In the genomic region with DNA sequence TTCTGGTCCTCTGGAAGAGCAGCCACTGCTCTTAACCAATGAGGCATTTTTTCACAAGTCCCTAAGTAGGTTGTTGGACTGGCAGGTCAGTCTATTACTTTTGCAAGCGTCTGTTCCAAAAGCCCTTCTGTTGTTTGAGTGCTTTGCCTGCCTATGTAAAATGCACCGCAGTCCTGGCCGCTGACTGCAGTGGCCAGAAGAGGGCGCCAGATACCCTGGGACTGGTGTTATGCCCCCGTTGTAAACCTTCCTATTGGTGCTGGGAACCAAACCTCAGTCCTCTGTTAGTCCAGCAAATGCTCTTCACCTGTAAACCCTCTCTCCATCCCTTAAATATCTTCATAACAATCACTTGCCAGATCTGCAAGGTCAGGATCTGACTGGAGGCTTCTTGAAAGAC, we compare ENCODE assay signal across 21 mouse cellular contexts. TPM values are rescaled to one million over a fixed set of nuclear protein-coding genes. Genes with fewer than 3 reads are reported as not detected.
A peak's percentile ranks its signal among the peaks of the same experiment; 100 is the strongest.
DNase-seq lines count a peak whose midpoint lies in the region; ATAC-seq and TF ChIP-seq lines count a peak whose summit lies in the region.
"Had no signal": no experiment of that assay in that cellular context is flagged by ENCODE, and none has a peak within 500 bp of the region (broad histone marks: within the 10 kb centered on the region; RNA-seq: fewer than 3 reads in every experiment).

No protein-coding gene starts in this region.

- H3K4me2 ChIP-seq in kidney, postnatal 0 days (ENCODE audit: low read length): no peak overlapping the region
- no peak overlapping the region for H3K4me2 ChIP-seq in neural tube, embryonic 15.5 days
- H3K4me2 ChIP-seq: forebrain, embryonic 12.5 days; heart, embryonic 11.5 days; hindbrain, embryonic 15.5 days; liver, embryonic 13.5 days; midbrain, embryonic 15.5 days had no signal

- no peak overlapping the region for H3K4me3 ChIP-seq in kidney, postnatal 0 days (replicated peaks; ENCODE audit: low read depth, low read length)
- H3K4me3 ChIP-seq in E14TG2a.4 (replicated peaks; ENCODE audit: low read length): no peak overlapping the region
- no peak overlapping the region for H3K4me3 ChIP-seq in small intestine, adult 2 months (ENCODE audit: low read depth, low read length)
- H3K4me3 ChIP-seq in neural tube, embryonic 15.5 days (replicated peaks): no peak overlapping the region
- H3K4me3 ChIP-seq: forebrain, embryonic 12.5 days; hindbrain, embryonic 15.5 days; liver, embryonic 13.5 days; megakaryocyte, embryonic 14.5 days; midbrain, embryonic 15.5 days had no signal

- ATAC-seq in kidney, postnatal 0 days (replicated peaks; ENCODE audit: low FRiP score, low read depth): no peak
- ATAC-seq in neural tube, embryonic 15.5 days (ENCODE audit: low FRiP score): no peak
- ATAC-seq: midbrain, embryonic 15.5 days had no signal

- WGBS in kidney, postnatal 0 days: 87% methylated on average over 5 of the region's 5 CpGs
- WGBS in small intestine, adult 2 months: 90% methylated on average over 5 of the region's 5 CpGs
- 81% methylated on average over 5 of the region's 5 CpGs for WGBS in neural tube, embryonic 15.5 days

- no peak overlapping the region for H3K9ac ChIP-seq in kidney, postnatal 0 days (ENCODE audit: low read depth, low read length)
- H3K9ac ChIP-seq in neural tube, embryonic 15.5 days (replicated peaks): no peak overlapping the region
- H3K9ac ChIP-seq: forebrain, embryonic 12.5 days; hindbrain, embryonic 15.5 days; liver, embryonic 13.5 days; midbrain, embryonic 15.5 days had no signal

- no peak overlapping the region for H3K27ac ChIP-seq in kidney, postnatal 0 days
- no peak overlapping the region for H3K27ac ChIP-seq in small intestine, adult 2 months (ENCODE audit: insufficient read depth, low read depth, low read length)
- no peak overlapping the region for H3K27ac ChIP-seq in neural tube, embryonic 15.5 days (replicated peaks)
- H3K27ac ChIP-seq: forebrain, embryonic 12.5 days; hindbrain, embryonic 15.5 days; liver, embryonic 13.5 days; midbrain, embryonic 15.5 days had no signal

- no peaks in the 10 kb centered on the region for H3K4me1 ChIP-seq in kidney, postnatal 0 days (replicated peaks; ENCODE audit: insufficient read depth, low read length)
- peaks cover 38% of the 10 kb centered on the region for H3K4me1 ChIP-seq in E14TG2a.4 (replicated peaks; ENCODE audit: low read depth, low read length)
- H3K4me1 ChIP-seq in small intestine, adult 2 months (ENCODE audit: control insufficient read depth, insufficient read depth, insufficient read length, low read length): no peaks in the 10 kb centered on the region; the same call in 1 of the 2 replicates
- H3K4me1 ChIP-seq in neural tube, embryonic 15.5 days: peaks cover 7% of the 10 kb centered on the region

- no peak for TF ChIP-seq POLR2A in small intestine, adult 2 months (IDR thresholded peaks at IDR 0.05; ENCODE audit: low read depth, low read length)

- no peak for DNase-seq in kidney, postnatal 0 days (ENCODE audit: low spot score)
- no peak for DNase-seq in kidney, postnatal 4 days
- peak; percentile 20 for DNase-seq in A20 (ENCODE audit: low read depth, low spot score)
- no peak for DNase-seq in right cerebral cortex, adult 18-20 months
- DNase-seq: adrenal gland, adult 2 months; cerebellum, adult 11 months; cerebellum, postnatal 25 days; kidney, postnatal 36 days; layer of hippocampus, postnatal 36 days; liver, embryonic 13.5 days; lung, postnatal 10 days; thymus, adult 18-20 months had no signal

- TF ChIP-seq CTCF in kidney, postnatal 0 days (IDR thresholded peaks at IDR 0.05; ENCODE audit: low read depth): 0 out of 2 replicates have a peak, but pooled peaks have one; percentile 11
- TF ChIP-seq CTCF in E14TG2a.4 (conservative IDR thresholded peaks at IDR 0.05; ENCODE audit: low read length): peak; percentile 80
- TF ChIP-seq CTCF in small intestine, adult 2 months (IDR thresholded peaks at IDR 0.05; ENCODE audit: extremely low read depth, insufficient read length, insufficient replicate concordance, low read depth, low read length): peak; percentile 15; the same call in 1 of the 2 replicates

- H3K9me3 ChIP-seq in kidney, postnatal 0 days (replicated peaks; ENCODE audit: low read length): no peaks in the 10 kb centered on the region
- 0 out of 2 replicates have a peak, but pooled peaks cover 3% of the 10 kb centered on the region for H3K9me3 ChIP-seq in E14TG2a.4 (ENCODE audit: low read length)
- no peaks in the 10 kb centered on the region for H3K9me3 ChIP-seq in neural tube, embryonic 15.5 days (replicated peaks)
- H3K9me3 ChIP-seq: forebrain, embryonic 12.5 days; hindbrain, embryonic 15.5 days; midbrain, embryonic 15.5 days had no signal

- H3K27me3 ChIP-seq in kidney, postnatal 0 days (ENCODE audit: insufficient read depth, low read length): no peaks in the 10 kb centered on the region
- no peaks in the 10 kb centered on the region for H3K27me3 ChIP-seq in E14TG2a.4 (ENCODE audit: insufficient read depth, low read length)
- no peaks in the 10 kb centered on the region for H3K27me3 ChIP-seq in small intestine, adult 2 months (ENCODE audit: control insufficient read depth, insufficient read depth, low read length)
- H3K27me3 ChIP-seq in neural tube, embryonic 15.5 days (replicated peaks): no peaks in the 10 kb centered on the region
- H3K27me3 ChIP-seq: CH12.LX; forebrain, embryonic 12.5 days; hindbrain, embryonic 15.5 days; liver, embryonic 13.5 days; megakaryocyte, embryonic 14.5 days; midbrain, embryonic 15.5 days had no signal

- H3K36me3 ChIP-seq in kidney, postnatal 0 days (ENCODE audit: insufficient read depth, low read length): no peaks in the 10 kb centered on the region
- no peaks in the 10 kb centered on the region for H3K36me3 ChIP-seq in E14TG2a.4 (ENCODE audit: insufficient read depth, low read length)
- no peaks in the 10 kb centered on the region for H3K36me3 ChIP-seq in small intestine, adult 2 months (ENCODE audit: control insufficient read depth, insufficient read depth, low read length)
- H3K36me3 ChIP-seq in neural tube, embryonic 15.5 days: no peaks in the 10 kb centered on the region
- H3K36me3 ChIP-seq: forebrain, embryonic 12.5 days; hindbrain, embryonic 15.5 days; liver, embryonic 13.5 days; midbrain, embryonic 15.5 days had no signal

RNA-seq across cellular contexts. Expression of gene Morn3, which starts 4.9 kb away (rescaled TPM):
- 0.46 TPM in 1 of 2 replicates, not detected in the other for polyA plus RNA-seq in kidney, postnatal 0 days (2015; fragmentation: Nextera tagmentation; extraction: Ambion mirVana)
- not detected in 2 replicates for polyA plus RNA-seq in small intestine, adult 2 months (2012; rRNA removed)
- polyA plus RNA-seq in neural tube, embryonic 15.5 days (2015; fragmentation: Nextera tagmentation; extraction: Ambion mirVana): 0.68 TPM in 1 of 2 replicates, not detected in the other
- polyA plus RNA-seq: adrenal gland, adult 2 months; liver, embryonic 13.5 days; midbrain, embryonic 15.5 days had no signal

RNA-seq across cellular contexts. Expression of gene Tmem120b, which starts 16.5 kb away (rescaled TPM):
- polyA plus RNA-seq in kidney, postnatal 0 days (2015; fragmentation: Nextera tagmentation; extraction: Ambion mirVana): 12.5 and 12.6 TPM in 2 replicates
- 1.6 and 3.3 TPM in 2 replicates for polyA plus RNA-seq in small intestine, adult 2 months (2012; rRNA removed)
- polyA plus RNA-seq in neural tube, embryonic 15.5 days (2015; fragmentation: Nextera tagmentation; extraction: Ambion mirVana): 19.6 and 21.0 TPM in 2 replicates

RNA-seq across cellular contexts. Expression of gene Orai1, which starts 36.9 kb away (rescaled TPM):
- polyA plus RNA-seq in kidney, postnatal 0 days (2015; fragmentation: Nextera tagmentation; extraction: Ambion mirVana): 22.5 and 23.4 TPM in 2 replicates
- 70.0 and 133 TPM in 2 replicates for polyA plus RNA-seq in small intestine, adult 2 months (2012; rRNA removed)
- 14.1 and 14.2 TPM in 2 replicates for polyA plus RNA-seq in neural tube, embryonic 15.5 days (2015; fragmentation: Nextera tagmentation; extraction: Ambion mirVana)

Comparison
In these comparisons a context has a peak if more than half of its experiments do, and no peak if none do; other contexts are left out.
1. CTCF ChIP-seq: peak in every context shown above with its lines; median percentile 80 in E14TG2a.4; 15 in small intestine, adult 2 months; 11 in kidney, postnatal 0 days.